Mouse (Mus musculus) left cerebral cortex, adult 18-20 months (tissue): ENCODE data around the gene Krt77. TPM values are rescaled to one million over a fixed set of nuclear protein-coding genes. Genes with fewer than 3 reads are reported as not detected.
A peak's percentile ranks its signal among the peaks of the same experiment; 100 is the strongest.

Experiments used
- DNase-seq, 2 experiments: peaks; one replicate each; pipeline ENCODE4 v3.0.0; 2021 to 2022; ENCODE audit warnings: low spot score in 2 of 2, mixed read lengths in 1 of 2
- long read RNA-seq, 2 experiments: library from polyadenylated mRNA; stranded (forward); transcript quantifications; one replicate each; pipeline ENCODE4 v2.0.0; 2021
- total RNA-seq, 2 experiments: library from RNA; stranded (reverse); gene quantifications; 2 replicates each; pipeline ENCODE4 v1.2.3; 2021

Krt77 gene
- 10 to 100 TPM; 13.4 to 16.9 TPM for total RNA-seq
- long read RNA-seq, experiment 1, partial matches to known transcripts, result 2 of 13 reads
- long read RNA-seq, experiment 1, other reads (novel, unspliced or antisense), result 10 of 13 reads
- long read RNA-seq, experiment 2, partial matches to known transcripts, result 3 of 11 reads
- long read RNA-seq, experiment 2, other reads (novel, unspliced or antisense), result 4 of 11 reads

DNA sequence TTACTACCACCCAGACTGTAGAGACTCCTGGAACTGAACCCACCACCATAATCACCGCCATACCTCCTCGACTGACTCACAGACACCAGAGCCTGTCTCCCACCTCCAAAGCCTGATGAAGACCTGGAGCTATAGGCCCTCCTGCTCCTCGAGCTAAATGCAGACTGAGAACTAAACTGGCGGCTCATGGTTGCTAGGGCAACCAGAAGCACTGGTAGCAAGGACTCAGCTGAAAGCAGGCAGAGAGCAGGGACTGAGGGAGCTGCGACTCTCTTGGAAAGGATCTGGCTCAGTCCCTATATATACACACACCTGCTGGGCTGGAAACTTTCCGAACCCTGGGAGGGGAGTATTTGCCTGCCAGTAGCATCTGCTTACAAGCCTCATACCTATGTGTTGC lies at the start of gene Krt77:
TSS of gene Krt77 (minus strand) at position 275 of the 400 bp plus-strand sequence.
- DNase-seq, result peak; percentile 49 to 68

DNA sequence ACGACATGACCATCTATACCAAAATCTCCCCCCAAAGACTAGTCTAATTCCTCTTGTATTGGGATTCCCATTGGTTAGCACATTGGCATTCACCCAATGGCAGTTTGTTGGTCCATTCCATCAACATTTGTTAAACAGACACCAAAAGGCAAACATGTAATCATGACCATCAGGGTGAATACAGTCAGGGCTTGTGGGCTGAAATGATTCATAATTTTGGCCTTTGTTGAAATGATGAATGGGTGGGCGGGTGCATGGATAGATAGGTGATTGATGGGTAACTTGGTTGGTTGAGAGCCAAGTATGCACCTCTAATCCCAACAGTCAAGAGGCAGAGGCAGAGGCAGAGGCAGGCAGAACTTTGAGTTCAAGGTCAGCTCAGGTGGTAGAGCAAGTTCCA lies 46.6 kb upstream of the Krt77 start:
- no peak for DNase-seq

DNA sequence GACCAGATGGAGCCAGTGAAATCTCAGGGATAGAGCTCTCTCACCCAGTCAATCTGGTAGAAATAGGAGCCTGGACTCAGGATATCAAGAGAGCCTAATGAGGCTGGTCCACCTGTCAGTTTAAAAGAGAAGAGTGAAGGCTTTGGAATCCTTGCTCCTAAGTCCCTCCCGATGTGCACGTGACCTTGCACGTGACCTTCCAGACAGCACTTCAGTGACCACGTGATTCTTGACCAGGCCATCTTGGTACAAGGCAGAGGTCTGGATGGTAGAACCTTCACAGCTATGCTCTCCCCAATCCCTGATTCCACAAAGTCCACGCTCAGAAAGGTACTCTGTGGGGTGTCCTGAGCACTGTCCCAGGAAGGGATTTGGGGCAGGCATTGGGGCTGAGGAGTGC lies 35.3 kb upstream of the Krt77 start:
- DNase-seq, result no peak

DNA sequence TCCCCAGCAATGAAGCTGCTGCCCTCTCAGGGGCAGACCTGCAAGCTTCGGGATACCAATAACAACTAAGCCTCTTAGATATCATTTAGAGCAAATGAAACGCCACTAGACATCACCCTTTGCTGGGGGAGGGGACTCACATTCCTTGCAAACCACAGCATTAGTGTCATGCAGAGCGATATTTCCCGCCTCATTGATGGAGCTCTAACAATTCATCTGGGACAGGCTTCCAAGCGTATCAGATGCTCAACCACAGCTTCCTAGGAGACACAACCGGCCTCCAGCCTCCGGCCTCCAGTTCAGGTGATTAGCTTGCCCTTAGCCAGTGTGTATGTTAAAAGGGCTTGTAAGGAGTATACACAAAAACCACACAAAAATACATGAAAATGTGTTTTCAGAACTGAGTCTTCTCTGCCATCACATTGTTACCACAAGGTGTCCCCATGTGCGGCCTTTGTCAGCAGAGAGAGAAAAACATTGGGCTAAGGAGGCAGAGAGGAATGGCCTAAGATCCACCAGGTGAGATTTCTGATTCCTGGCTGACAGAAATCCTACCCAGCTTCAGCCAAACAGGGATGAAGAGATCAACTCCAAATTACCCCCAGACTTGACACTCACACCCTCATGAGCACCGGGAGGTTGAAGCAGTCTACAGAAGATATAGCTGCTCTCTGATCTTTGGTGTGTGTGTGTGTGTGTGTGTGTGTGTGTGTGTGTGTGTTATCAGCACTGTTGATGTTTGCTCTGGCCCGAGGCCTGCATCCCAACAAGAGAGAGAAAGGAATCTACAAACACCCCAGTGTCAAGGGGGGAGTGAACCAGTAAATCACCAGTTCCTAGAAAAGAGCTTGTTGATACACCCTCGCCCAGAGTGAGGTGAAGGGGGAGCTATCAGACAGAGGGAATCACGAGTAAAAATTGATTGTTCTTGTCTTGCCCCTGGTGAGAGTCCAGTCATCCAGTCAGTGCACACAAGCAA lies 33.0 kb upstream of the Krt77 start:
- no peak for DNase-seq

DNA sequence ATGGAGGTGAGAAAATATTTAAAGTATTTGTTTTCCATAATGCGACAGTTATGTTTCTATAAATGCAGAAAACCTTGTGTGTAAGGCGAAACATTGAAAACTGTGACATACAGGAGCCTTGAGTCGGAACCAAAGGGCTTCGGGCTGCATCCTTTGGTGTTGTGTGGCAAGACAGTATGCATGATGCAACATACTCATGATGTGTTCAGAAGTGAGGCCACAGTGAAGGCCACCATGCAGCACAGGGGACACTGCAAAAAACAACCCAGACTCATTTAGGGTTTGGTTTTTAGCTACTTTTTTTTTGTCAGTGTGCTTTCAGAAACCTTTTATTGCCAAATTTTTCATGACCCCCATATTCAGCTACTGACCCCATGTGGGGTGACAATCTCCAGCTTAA lies 25.7 kb upstream of the Krt77 start:
- no peak for DNase-seq

DNA sequence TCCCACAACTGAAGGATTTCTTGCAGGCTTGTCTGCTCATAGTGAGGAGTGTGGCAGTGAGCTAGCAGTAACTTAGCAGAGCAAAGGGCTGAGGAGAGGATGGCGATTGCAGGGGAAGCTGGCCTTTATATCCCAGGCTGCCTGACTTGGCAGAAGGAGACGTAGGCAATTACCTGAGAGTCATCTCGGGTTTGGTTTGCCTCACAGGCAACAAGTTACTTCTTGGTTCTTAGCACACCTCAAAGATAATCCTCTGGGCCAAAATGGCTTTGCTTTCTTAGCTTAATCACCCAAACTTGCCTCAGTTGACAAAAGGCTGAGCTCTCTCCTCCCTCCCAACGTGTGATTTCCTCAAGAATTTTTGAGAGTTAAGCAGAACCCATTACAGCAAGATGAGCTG lies 23.3 kb upstream of the Krt77 start, which contains the start of gene Krt76:
TSS of gene Krt76 (minus strand) at position 101 of the 400 bp plus-strand sequence.
- no peak for DNase-seq

DNA sequence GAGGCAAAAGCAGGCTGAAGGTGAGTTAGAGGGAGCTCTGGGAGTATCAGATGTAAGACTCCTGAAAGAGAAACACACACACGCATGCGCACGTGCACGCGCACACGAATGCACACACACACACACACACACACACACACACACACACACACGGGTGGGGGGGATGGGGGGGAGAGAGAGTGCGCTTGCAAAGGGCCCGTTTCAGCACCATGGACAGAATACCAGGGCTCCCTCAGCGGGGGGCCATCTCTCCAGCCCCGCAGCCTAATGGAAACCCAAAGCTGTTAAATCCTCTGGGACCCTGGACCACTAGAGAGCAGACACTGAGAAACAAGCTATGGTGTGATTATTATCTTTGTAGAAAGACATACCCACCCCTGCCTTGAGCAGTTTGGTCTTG lies 10.3 kb upstream of the Krt77 start:
- no peak for DNase-seq

DNA sequence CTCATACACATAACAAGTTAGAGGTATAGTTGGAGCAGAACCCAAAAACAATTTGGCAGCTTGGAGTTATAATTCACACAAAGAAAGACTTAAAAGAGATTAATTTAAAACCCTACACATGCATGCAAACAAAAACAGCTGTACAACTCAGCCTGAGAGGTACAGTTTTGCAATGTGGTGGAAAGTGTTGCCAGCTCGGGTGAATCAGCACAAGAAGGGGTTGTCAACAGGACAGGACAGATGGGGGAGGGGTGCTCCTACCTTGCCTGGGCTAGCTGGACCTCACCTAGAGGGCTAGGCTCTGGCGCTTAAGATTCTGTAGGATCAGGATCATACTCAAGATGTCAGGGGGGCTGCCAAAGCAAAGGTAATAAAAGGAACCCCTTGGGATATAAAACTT lies 8.5 kb upstream of the Krt77 start:
- DNase-seq, result no peak

DNA sequence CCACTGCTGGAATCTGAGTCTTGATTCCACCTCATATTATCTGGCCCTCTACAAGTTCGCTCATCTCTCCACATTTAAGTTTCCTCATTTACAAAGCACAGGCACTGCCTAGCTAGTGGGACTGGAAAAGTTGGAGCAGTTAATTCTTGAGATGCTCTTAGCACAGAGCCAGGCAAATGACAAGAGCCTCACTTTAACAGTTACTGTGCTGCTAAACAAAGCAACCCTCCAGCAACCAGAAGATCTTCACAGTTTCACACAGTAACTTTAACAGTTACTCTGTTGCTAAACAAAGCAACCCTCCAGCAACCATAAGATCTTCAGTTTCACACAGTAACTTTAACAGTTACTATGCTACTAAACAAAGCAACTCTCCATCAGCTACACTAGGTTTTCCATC lies 4.9 kb upstream of the Krt77 start:
- no peak for DNase-seq

DNA sequence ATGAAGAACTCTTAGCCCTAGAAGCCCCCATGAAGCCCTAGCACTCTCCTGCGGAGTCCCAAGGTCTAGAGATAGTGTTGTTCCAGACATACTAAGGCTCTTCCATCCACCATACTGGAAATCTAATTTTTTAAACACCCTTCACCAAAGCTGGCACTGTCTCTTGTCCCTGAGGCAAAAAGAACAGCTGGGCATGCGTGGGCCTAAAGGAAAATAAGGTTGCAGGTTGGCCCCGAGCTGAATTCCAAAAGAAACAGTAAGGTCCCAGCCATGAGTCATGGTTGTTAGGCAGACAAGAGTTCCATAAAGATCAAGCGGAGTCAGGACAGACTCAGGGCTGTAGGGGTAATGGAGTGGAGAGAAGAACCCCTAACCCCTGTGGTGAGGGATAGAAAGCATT lies 3.7 kb upstream of the Krt77 start:
- DNase-seq, result peak; percentile 42 to 60

DNA sequence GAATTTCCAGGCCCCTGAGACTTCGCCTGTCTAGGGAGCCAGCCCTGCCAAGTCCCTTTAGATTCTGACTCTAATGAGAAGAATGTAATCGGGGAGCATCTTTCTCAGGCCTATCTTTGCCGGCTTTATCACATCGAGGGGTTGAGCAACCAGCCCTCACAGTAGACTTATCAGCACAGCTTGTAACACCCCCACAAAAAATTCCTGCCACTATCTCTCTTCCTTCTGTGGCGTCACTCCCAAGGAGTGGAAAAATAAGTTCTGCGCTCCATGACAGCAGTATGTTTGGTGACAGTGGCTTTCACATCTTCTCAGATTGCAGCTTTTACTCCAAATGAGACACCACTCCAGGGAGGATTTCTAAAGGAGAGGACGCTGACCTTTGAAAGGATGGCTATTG lies 2.8 kb downstream of the Krt77 start:
- peak; percentile 21 to 46 for DNase-seq

DNA sequence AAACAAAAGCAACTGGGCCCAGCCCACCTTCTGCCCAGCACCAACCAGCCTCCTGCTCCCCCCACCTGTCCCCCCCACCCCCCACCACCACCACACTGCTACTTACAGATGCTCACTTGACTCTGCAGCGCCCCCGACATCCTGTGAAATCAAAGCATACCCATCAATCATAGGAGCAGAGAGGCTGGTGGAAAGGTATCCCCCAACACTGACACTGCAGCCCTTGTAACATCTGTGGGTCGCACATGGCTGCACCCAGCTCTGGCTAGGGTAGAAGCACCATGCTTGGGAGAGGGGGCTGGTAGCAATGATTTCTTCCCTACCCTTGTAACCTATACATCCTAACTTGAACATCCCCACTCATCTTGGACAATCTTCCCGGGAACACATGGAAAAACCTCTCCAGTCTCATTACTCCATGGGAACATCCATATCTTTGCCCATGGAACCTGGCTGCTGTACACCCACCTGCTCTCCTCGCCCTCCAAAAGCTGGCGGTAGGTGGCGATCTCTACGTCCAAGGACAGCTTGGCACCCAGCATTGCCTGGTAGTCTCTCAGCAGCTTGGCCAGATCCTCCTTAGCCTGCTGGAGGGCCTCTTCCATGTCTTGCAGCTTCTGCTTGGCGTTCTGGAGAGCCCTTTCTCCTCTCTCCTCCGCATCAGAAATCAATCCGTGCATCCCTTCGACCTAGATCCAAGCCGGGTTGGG lies 8.9 kb downstream of the Krt77 start:
- no peak for DNase-seq

DNA sequence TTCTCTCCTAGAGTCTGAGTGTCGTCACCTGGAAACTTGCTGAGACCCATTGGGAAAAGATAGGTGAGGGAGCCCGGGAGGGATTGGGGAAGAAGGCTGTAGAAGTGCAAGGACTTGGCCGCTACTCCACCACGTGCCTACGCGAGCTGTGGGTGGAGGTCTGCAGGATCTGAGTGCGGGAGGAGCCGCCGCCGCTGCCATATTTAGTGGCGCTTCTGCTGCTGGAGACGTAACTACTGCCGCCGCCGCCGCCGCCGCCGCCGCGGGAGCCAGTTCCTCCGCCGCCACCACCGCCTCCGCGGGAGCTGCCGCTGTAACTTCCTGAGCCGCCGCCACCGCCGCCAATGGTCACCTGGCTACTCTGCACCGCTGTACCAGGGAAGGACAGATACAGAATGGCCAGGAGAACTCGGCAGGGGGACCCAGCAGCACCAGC lies 9.8 kb downstream of the Krt77 start:
- peak; percentile 52 to 76 for DNase-seq

DNA sequence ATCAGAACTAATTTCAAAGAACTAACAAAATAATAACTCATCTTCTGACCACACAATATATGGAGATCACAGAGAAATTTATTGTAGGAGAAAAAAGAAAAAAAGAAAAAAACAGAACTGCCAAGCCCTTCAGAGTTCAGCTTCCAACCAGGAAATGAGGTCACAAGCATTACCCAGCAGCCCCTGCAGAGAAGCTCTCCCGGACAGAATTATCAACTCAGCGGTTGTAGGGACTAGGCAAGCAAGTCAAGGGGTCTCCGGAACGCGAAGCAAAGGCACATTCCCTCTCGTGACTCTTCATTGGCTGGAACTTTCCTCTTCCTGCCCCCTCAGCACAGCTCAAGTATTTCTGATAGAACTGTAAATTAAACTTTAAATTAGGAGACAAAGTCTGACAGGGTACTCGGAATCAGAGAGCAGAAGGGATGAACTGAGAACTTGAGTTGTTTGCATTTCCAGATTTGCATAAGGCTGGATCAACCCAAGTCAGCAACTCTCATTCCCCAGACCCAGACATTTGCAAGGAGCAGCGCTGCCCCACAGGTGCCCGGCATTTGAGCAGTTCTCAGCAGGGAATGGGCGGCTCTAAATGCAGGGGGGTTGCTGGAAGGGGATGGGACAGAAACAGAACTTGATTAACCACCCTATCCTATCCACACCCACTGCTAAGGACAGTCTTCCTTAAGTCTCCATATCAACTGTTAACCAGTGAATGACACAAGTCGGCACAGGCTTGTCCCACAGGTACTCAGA lies 10.7 kb downstream of the Krt77 start:
- no peak for DNase-seq

DNA sequence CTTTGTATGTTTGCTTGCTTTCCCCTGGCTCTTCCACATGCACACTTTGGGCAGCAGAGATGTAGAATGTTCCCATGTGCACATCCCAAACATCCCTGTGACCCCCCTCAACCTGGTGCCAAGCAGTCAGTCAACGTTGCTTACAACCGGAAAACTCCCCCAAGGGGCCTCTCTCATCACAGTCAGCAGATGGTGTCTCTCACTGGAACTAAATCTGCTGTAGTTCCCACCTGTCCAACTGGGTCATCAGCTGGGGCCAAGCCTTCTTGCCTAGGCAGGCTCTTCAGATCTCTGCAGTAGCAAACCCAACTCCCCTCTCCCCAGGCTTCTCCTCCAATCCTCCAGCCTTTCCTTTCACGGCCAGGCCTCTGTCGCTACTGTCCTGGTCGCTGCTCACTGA lies 12.8 kb downstream of the Krt77 start:
- DNase-seq, result no peak

DNA sequence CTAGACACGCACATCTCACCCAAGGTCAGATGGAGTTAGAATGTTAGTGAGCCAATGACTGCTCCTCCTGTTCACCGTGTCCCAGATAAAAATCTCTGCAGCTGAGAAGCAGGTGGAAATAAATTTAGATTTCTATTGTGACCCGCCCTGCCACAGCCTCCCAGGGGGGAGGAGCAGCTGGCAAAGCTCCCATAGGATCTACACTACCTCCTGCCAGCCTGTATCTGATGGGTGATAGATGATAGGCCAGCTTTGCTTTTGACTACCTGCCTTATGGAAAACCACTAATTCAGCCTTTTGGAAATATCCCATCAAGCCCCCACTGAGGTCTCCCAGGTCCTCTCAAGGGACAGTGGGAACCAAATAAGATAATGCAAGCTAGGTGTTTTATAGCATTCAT lies 13.8 kb downstream of the Krt77 start:
- no peak for DNase-seq

DNA sequence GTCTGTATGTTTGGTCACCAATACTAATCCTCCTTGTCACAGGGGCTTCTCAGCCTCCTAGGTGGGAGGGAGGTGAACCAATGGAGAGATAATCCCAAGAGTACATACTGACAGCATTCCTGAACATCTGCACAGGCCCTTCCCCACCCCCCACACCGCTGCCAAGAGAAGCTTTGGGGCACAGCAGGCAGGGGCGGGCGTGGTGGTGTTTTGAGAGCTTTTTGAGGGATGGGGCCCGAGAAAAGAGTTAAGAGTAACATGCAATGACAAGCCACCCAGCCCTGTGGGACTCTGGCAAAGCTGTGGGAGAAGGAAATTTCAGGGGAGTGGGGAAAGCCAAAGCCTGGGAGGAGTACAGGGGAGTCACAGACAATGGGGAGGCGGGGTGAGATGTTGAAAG lies 15.2 kb downstream of the Krt77 start:
- no peak for DNase-seq

DNA sequence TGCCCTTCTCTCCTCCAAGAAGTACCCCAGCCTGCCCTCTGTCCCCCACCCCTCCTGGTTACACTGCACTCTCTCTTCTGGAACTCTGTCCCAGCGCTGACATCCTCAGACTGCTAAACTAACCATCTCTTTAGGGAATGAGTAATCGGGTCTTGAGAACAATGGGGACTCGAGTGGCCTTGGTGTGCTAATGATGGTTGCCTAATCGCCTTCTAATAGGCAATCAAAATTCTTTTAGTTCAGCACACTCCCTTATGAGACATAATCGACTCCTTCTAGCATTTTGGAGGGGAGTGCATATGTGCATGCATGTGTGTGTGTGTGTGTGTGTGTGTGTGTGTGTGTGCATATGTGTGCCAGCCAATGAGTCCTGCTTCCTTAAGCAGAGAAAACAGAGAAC lies 16.9 kb downstream of the Krt77 start:
- DNase-seq, result no peak

DNA sequence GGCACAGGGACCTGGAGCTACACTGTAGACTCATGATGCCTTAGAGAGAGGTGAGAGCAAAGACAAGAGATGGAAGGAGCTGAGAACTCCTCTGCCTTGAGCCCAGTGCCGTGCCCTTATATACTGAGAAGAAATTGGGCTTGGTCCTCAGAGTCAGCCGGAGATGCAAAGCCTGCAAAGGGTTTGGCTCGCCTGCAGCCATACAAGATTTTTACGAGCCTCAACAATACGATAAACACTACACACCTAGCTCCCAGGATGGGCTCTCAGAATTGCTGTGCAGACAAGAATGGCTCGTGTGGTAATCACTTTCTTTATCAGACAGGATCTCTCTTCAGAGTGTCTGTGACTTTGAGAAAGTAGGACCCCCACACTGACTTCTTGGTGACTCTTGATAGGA lies 18.8 kb downstream of the Krt77 start, which contains the start of gene Krt1:
TSS of gene Krt1 (minus strand) at position 101 of the 400 bp plus-strand sequence.
- DNase-seq, result no peak

DNA sequence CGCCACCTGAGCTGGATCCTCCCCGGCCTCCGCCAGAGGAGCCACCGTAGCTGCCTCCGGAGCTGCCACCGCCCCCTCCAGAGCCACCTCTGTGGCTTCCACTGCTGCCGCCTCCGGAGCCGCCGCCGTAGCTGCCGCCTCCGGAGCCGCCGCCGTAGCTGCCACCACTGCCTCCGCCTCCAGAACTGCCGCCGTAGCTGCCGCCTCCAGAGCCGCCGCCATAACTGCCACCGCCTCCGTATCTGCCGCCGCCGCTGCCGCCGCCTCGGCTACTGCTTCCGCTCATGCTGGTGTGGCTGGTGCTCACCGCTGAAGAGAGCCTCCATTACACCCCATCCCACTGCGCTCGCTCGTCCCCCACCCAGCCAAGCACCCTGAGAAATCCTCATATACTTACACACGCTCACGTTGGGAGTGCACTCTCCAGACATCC lies 23.5 kb downstream of the Krt77 start:
- peak; percentile 51 to 58 for DNase-seq

DNA sequence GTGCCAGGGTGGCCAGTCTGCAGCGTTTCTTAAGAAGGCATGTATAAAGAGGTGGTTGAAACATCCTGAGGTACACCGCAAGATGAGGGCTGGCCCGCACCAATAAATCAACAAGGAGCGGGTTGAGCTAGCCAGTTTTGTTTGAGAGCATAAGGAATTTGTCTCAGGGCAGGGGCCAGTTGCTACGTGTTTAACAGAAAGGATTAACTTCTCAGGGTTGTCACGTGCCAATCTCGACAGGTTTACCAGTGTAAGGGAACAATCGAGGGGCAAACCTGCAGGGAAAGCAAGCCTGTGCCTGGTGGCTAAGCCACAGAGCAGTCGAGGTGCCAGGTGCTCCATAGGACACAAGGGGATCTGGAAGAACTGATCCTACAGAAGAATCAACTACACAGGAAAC lies 26.3 kb downstream of the Krt77 start:
- no peak for DNase-seq
